Mouse (Mus musculus) neural tube, embryonic 11.5 days (tissue): ENCODE measurements at regions not wholly inside any gene's neighbourhood (a gene's known extent, or its start where the extent isn't known, plus 50 kb on each side); places are given as distances from the start of the nearest gene placed in this dataset.

Experiments used
- ATAC-seq: fragments of 200-750 bp; cut with Nextera tagmentation; 2 replicates; pipeline ENCODE4 v1.8.0; 2017; ENCODE audit warnings: moderate number of reproducible peaks, mild to moderate bottlenecking, moderate TSS enrichment, moderate library complexity; ENCODE audit not compliant: insufficient read depth, low FRiP score, low TSS enrichment
- DNase-seq: peaks from one replicate; pipeline ENCODE4 v3.0.0-alpha.2; 2015; ENCODE audit warnings: low spot score
- H3K27ac ChIP-seq: fragments of 300-500 bp; sonication (generic); 2 replicates; pipeline ENCODE4 v1.5.1; 2014; ENCODE audit warnings: low read depth, mild to moderate bottlenecking, low read length
- H3K27me3 ChIP-seq: fragments of 300-500 bp; sonication (generic); 2 replicates; pipeline ENCODE4 v1.6.1; 2014; ENCODE audit warnings: mild to moderate bottlenecking, low read length, mixed read lengths; ENCODE audit not compliant: control insufficient read depth, insufficient read depth
- H3K36me3 ChIP-seq: fragments of 300-500 bp; sonication (generic); 2 replicates; pipeline ENCODE4 v1.6.1; 2014; ENCODE audit warnings: mild to moderate bottlenecking, low read length, moderate library complexity, mixed read lengths; ENCODE audit not compliant: control insufficient read depth, insufficient read depth
- H3K4me1 ChIP-seq: fragments of 300-500 bp; sonication (generic); 2 replicates; pipeline ENCODE4 v1.6.1; 2014; ENCODE audit warnings: low read length, mixed read lengths; ENCODE audit not compliant: control insufficient read depth, insufficient read depth
- H3K4me2 ChIP-seq: fragments of 300-500 bp; sonication (generic); 2 replicates; pipeline ENCODE4 v1.6.1; 2014; ENCODE audit warnings: low read depth, mild to moderate bottlenecking, moderate library complexity
- H3K4me3 ChIP-seq: fragments of 300-500 bp; sonication (generic); 2 replicates; pipeline ENCODE4 v1.5.1; 2014; ENCODE audit warnings: low read depth, low read length
- H3K9ac ChIP-seq: fragments of 300-500 bp; sonication (generic); 2 replicates; pipeline ENCODE4 v1.6.1; 2014; ENCODE audit warnings: mild to moderate bottlenecking, low read length
- H3K9me3 ChIP-seq: fragments of 300-500 bp; sonication (generic); 2 replicates; pipeline ENCODE4 v1.6.1; 2016; ENCODE audit warnings: low read length; ENCODE audit not compliant: control insufficient read depth
- WGBS: fragments of 180-500 bp; shearing (Covaris S2); extraction: QIAGEN DNeasy Blood & Tissue Kit; methylation state at CpG from one replicate; pipeline ENCODE4 v1.1.7; 2014; 5-methylcytosine and 5-hydroxymethylcytosine counted together

GRCm38 (mm10) chr16:76108464-76108863 lies 86.4 kb upstream of the Samsn1 start:
- Histone ChIP-seq H3K4me3 (no peak overlapping the region), H3K36me3 (no peaks in the 10 kb centered on the region), H3K9me3 (no peaks in the 10 kb centered on the region), H3K4me2 (no peak overlapping the region), H3K27ac (no peak overlapping the region), H3K27me3 (no peaks in the 10 kb centered on the region), H3K9ac (no peak overlapping the region), H3K4me1 (no peaks in the 10 kb centered on the region)
- ATAC-seq (no peak), DNase-seq (no peak)
- 93% methylated on average over 2 of the region's 2 CpGs for WGBS

GRCm38 (mm10) chr16:76104673-76105072 lies 82.6 kb upstream of the Samsn1 start:
- WGBS: 93% methylated on average over 6 of the region's 6 CpGs
- no peak overlapping the region for H3K4me3 ChIP-seq
- H3K27ac ChIP-seq: no peak overlapping the region

GRCm38 (mm10) chr16:76101773-76102172 lies 79.7 kb upstream of the Samsn1 start:
- Histone ChIP-seq H3K27me3 (no peaks in the 10 kb centered on the region), H3K27ac (no peak overlapping the region), H3K36me3 (no peaks in the 10 kb centered on the region), H3K9ac (no peak overlapping the region), H3K9me3 (no peaks in the 10 kb centered on the region), H3K4me1 (no peaks in the 10 kb centered on the region), H3K4me3 (no peak overlapping the region), H3K4me2 (no peak overlapping the region)
- ATAC-seq (no peak), DNase-seq (no peak)
- 70% methylated on average over 3 of the region's 3 CpGs for WGBS

More at GRCm38 (mm10) chr16:76104673-76105072, 82.6 kb upstream of the Samsn1 start:
- no peak for DNase-seq
- Histone ChIP-seq H3K9me3 (no peaks in the 10 kb centered on the region), H3K9ac (no peak overlapping the region), H3K4me2 (no peak overlapping the region), H3K36me3 (no peaks in the 10 kb centered on the region), H3K4me1 (no peaks in the 10 kb centered on the region), H3K27me3 (no peaks in the 10 kb centered on the region)
- ATAC-seq: no peak

- Histone ChIP-seq H3K36me3 (no peaks in the 10 kb centered on the region), H3K9me3 (no peaks in the 10 kb centered on the region), H3K27me3 (no peaks in the 10 kb centered on the region), H3K4me3 (no peak overlapping the region), H3K4me2 (no peak overlapping the region), H3K4me1 (no peaks in the 10 kb centered on the region), H3K9ac (no peak overlapping the region), H3K27ac (no peak overlapping the region)
- 80% methylated on average over 9 of the region's 9 CpGs for WGBS
- ATAC-seq (no peak), DNase-seq (no peak)
Observed at GRCm38 (mm10) chr16:76097808-76098207, 75.7 kb upstream of the Samsn1 start.

- 87% methylated on average over 4 of the region's 4 CpGs for WGBS
- no peak overlapping the region for H3K9ac ChIP-seq
- H3K4me2 ChIP-seq: no peak overlapping the region
- H3K27me3 ChIP-seq: no peaks in the 10 kb centered on the region
- H3K9me3 ChIP-seq: no peaks in the 10 kb centered on the region
- H3K4me1 ChIP-seq: no peaks in the 10 kb centered on the region
- no peaks in the 10 kb centered on the region for H3K36me3 ChIP-seq
- H3K4me3 ChIP-seq: no peak overlapping the region
- ATAC-seq (no peak), DNase-seq (no peak)
- no peak overlapping the region for H3K27ac ChIP-seq
Observed at GRCm38 (mm10) chr16:76096363-76096762, 74.3 kb upstream of the Samsn1 start.

DNA sequence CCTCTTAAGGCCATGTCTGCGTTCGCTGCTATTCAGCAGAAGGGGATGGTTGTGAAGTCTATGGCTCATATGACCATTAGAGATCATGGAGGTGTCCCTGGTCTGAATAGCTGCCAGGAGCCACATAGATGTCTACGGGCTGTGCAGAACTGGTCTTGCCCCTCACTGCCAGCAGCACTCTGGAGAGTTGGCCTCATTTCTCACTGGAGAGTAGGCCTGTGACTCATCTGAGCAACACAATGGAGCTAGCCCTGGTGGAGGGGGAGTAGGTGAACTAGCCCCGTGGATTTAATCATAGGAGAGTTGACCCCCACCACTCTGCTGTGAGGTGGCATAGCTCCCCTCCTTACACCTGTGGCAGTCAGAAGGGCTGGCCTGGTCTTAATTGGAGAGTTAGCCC lies 63.3 kb upstream of the Samsn1 start:
- Histone ChIP-seq H3K9ac (no peak overlapping the region), H3K27ac (no peak overlapping the region), H3K9me3 (no peaks in the 10 kb centered on the region), H3K4me1 (no peaks in the 10 kb centered on the region), H3K4me3 (no peak overlapping the region), H3K36me3 (no peaks in the 10 kb centered on the region), H3K27me3 (no peaks in the 10 kb centered on the region), H3K4me2 (no peak overlapping the region)
- ATAC-seq (no peak), DNase-seq (no peak)
- 92% methylated on average over 4 of the region's 4 CpGs for WGBS

GRCm38 (mm10) chr16:76082465-76082864 lies 60.4 kb upstream of the Samsn1 start:
- ATAC-seq (no peak), DNase-seq (no peak)
- Histone ChIP-seq H3K4me2 (no peak overlapping the region), H3K4me1 (no peaks in the 10 kb centered on the region), H3K9ac (no peak overlapping the region), H3K36me3 (no peaks in the 10 kb centered on the region), H3K9me3 (no peaks in the 10 kb centered on the region), H3K4me3 (no peak overlapping the region), H3K27me3 (no peaks in the 10 kb centered on the region), H3K27ac (no peak overlapping the region)
- 90% methylated on average over 4 of the region's 4 CpGs for WGBS

DNA sequence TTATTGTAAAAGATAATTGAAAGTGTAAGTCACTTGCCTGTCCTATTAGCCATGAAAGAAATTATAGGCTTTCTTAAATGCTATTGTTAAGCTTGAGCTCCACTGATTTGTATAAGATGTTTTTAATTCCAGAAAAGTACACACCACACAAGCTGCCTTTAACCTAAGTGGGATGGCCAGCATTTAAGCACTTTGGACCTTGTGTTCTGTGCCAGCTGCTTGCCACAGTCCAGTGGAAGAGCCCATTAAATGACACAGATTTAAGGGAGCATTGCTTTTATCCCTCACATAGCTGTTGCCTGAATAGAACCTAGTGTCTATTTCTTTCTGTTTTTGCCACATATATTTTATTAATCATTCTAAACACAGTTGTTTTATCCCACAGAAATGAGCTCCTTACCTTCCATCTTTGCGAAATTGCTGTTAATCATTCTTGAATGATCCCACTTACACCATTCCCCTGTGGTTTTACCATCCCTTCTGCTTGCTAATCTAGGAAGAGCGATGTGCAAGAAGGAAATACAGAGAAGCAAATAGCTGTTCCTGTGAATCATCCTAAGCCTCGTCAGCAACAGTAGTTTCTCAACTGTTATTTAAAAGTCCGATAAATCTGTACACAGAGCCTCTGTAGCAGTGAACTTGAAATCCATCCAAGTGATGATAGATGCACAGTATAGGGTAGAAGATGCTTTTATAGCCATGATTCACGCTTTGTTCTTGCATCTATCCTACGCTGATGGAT lies 57.9 kb upstream of the Samsn1 start:
- Histone ChIP-seq H3K9me3 (no peaks in the 10 kb centered on the region), H3K36me3 (no peaks in the 10 kb centered on the region), H3K4me3 (no peak overlapping the region), H3K9ac (no peak overlapping the region), H3K27ac (no peak overlapping the region), H3K4me2 (no peak overlapping the region), H3K27me3 (no peaks in the 10 kb centered on the region), H3K4me1 (no peaks in the 10 kb centered on the region)
- WGBS: 91% methylated on average over 6 of the region's 6 CpGs
- ATAC-seq (no peak), DNase-seq (no peak)

- no peak for ATAC-seq
- H3K9me3 ChIP-seq: no peaks in the 10 kb centered on the region
- DNase-seq: no peak
- 85% methylated on average over 5 of the region's 5 CpGs for WGBS
- no peak overlapping the region for H3K4me3 ChIP-seq
- no peak overlapping the region for H3K4me2 ChIP-seq
- no peak overlapping the region for H3K27ac ChIP-seq
- no peaks in the 10 kb centered on the region for H3K4me1 ChIP-seq
- H3K36me3 ChIP-seq: no peaks in the 10 kb centered on the region
- no peak overlapping the region for H3K9ac ChIP-seq
- no peaks in the 10 kb centered on the region for H3K27me3 ChIP-seq
Observed at GRCm38 (mm10) chr16:76078219-76078618, 56.1 kb upstream of the Samsn1 start.
